Mouse (Mus musculus): ENCODE results near the gene Tmem129. TPM values are rescaled to one million over a fixed set of nuclear protein-coding genes. Genes with fewer than 3 reads are reported as not detected.

The Tmem129 gene
- polyA plus RNA-seq, 1 experiment from 2014 or later, result 35.4 TPM

DNA sequence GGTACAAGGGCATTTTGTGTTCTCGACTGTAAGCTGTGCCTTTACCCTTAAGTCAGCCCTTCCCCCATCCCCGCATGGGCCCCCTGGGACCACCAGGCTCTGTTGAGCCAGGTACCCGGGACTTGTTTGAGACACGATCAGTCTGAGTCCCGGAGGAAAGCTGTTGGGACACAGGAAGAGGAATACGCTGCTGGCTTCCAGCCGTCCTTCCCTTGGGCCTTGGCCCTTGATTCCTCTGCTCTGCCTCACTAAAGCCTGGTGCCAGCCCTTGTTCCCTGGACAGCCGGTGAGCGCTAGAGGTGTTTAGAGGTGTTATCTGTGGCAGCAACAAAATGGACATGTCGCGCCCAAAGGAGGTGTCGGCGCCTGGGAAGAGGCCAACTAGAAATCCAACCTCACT lies 41.8 kb upstream of the Tmem129 start:
- Histone ChIP-seq H3K4me1 (ENCODE audit: control insufficient read depth in 2 of 2, insufficient read depth in 2 of 2, low read length in 2 of 2) (peaks cover 22 to 27% of the 10 kb centered on the region in 2 experiments), H3K27ac (replicated peaks in 1 of 2; ENCODE audit: control insufficient read depth in 1 of 2, insufficient read depth in 1 of 2, low read depth in 2 of 2, low read length in 2 of 2) (no peak overlapping the region), H3K9ac (ENCODE audit: low read length) (no peak overlapping the region), H3K36me3 (ENCODE audit: control insufficient read depth, insufficient read depth, low read length) (no peaks in the 10 kb centered on the region), H3K9me3 (ENCODE audit: control insufficient read depth, low read length) (no peaks in the 10 kb centered on the region), H3K4me3 (ENCODE audit: control insufficient read depth in 1 of 2, insufficient read depth in 1 of 2, low read depth in 1 of 2, low read length in 2 of 2) (no peak overlapping the region), H3K4me2 (ENCODE audit: low read length) (peak overlapping the region; percentile 21; the same call in 1 of the 2 replicates), H3K27me3 (ENCODE audit: control insufficient read depth, insufficient read depth, low read length) (peaks cover 14% of the 10 kb centered on the region)
- no peak for ATAC-seq (ENCODE audit: insufficient number of reproducible peaks, insufficient read depth, low FRiP score, low read depth)
- 13% methylated on average over 13 of the region's 13 CpGs for WGBS

DNA sequence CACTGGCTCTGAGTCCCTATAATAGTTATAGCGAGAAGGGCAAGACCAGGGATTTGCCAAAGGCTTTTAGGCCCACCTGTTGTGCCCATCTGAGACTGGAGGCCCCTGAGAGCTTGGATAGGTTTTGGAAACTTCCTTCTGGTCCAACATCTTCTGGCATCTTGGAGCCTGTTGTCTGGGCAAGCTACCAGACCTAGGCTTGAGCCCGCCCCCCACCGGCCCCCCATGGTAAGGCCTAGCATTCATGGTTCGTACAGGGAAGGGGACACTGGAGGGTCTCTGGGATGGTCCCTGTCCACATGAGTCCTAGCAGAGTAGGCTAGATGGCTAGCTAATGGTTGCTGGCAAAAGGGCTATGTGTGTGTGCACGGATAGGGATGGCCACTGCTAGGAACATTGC lies 40.5 kb upstream of the Tmem129 start:
- H3K27ac ChIP-seq (replicated peaks in 1 of 2; ENCODE audit: control insufficient read depth in 1 of 2, insufficient read depth in 1 of 2, low read depth in 2 of 2, low read length in 2 of 2), result no peak overlapping the region
- H3K4me3 ChIP-seq (ENCODE audit: control insufficient read depth in 1 of 2, insufficient read depth in 1 of 2, low read depth in 1 of 2, low read length in 2 of 2), result no peak overlapping the region
- H3K27me3 ChIP-seq (ENCODE audit: control insufficient read depth, insufficient read depth, low read length), result peaks cover 18% of the 10 kb centered on the region
- no peak for ATAC-seq (ENCODE audit: insufficient number of reproducible peaks, insufficient read depth, low FRiP score, low read depth)
- no peak overlapping the region for H3K4me2 ChIP-seq (ENCODE audit: low read length)
- H3K4me1 ChIP-seq (ENCODE audit: control insufficient read depth in 2 of 2, insufficient read depth in 2 of 2, low read length in 2 of 2), result peaks cover 19 to 29% of the 10 kb centered on the region in 2 experiments
- WGBS, result 90% methylated on average over 5 of the region's 5 CpGs
- H3K9me3 ChIP-seq (ENCODE audit: control insufficient read depth, low read length), result no peaks in the 10 kb centered on the region
- H3K9ac ChIP-seq (ENCODE audit: low read length), result no peak overlapping the region
- H3K36me3 ChIP-seq (ENCODE audit: control insufficient read depth, insufficient read depth, low read length), result no peaks in the 10 kb centered on the region

DNA sequence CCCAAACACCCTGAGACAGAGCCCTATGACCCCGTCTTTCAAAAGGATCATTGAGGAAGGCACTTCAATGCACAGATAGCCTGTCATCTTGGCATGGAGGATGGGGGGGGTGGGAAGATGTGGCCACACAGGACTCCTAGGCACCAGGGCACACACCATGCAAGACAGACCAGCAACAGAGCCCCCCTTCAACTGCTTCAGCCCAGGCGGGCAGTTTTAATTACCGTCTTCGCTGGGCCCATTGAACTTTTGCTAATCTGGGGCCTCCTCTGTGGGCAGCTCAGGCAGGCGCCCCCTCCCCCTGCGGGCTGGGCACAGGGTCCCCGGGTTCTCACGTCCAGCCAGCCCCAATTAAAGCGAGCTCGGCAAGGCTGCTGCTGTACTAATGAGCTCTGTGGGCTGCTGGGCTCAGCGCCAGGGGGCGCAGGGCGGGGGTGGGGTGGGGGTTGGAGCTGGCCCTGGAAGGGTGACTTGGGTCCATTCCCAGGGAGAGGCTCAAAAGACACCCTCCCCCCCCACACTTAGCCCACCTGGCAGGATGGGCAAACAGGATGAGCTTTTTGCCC lies 39.8 kb upstream of the Tmem129 start:
- ATAC-seq (ENCODE audit: insufficient number of reproducible peaks, insufficient read depth, low FRiP score, low read depth), result no peak
- H3K4me2 ChIP-seq (ENCODE audit: low read length), result no peak overlapping the region
- peaks cover 22 to 29% of the 10 kb centered on the region in 2 experiments for H3K4me1 ChIP-seq (ENCODE audit: control insufficient read depth in 2 of 2, insufficient read depth in 2 of 2, low read length in 2 of 2)
- H3K9me3 ChIP-seq (ENCODE audit: control insufficient read depth, low read length), result no peaks in the 10 kb centered on the region
- no peak overlapping the region for H3K4me3 ChIP-seq (ENCODE audit: control insufficient read depth in 1 of 2, insufficient read depth in 1 of 2, low read depth in 1 of 2, low read length in 2 of 2)
- no peak overlapping the region for H3K9ac ChIP-seq (ENCODE audit: low read length)
- WGBS, result 31% methylated on average over 13 of the region's 13 CpGs
- peaks cover 18% of the 10 kb centered on the region for H3K27me3 ChIP-seq (ENCODE audit: control insufficient read depth, insufficient read depth, low read length)
- no peak overlapping the region for H3K27ac ChIP-seq (replicated peaks in 1 of 2; ENCODE audit: control insufficient read depth in 1 of 2, insufficient read depth in 1 of 2, low read depth in 2 of 2, low read length in 2 of 2)
- H3K36me3 ChIP-seq (ENCODE audit: control insufficient read depth, insufficient read depth, low read length), result no peaks in the 10 kb centered on the region

DNA sequence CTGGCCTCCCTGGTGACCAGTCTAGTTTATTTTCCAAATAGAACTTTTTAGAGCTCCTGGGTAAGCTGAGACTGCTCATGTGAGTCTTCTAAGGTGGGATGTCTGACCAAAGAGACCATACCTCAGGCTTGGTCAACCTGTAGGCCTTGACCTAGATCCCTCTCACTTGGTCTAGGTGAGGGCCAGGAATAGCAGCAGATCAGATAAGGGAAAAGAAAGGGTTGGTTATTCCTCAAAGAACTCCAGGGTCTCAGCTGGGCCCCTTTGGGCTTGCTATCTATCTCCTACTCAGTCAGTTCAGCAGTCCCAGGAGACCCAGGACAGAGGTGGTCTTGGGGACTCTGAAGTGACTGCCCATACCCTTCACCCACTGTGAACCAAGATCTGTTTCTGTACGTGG lies 39.3 kb upstream of the Tmem129 start:
- Histone ChIP-seq H3K9me3 (ENCODE audit: control insufficient read depth, low read length) (no peaks in the 10 kb centered on the region), H3K27me3 (ENCODE audit: control insufficient read depth, insufficient read depth, low read length) (peaks cover 18% of the 10 kb centered on the region), H3K36me3 (ENCODE audit: control insufficient read depth, insufficient read depth, low read length) (no peaks in the 10 kb centered on the region), H3K27ac (replicated peaks in 1 of 2; ENCODE audit: control insufficient read depth in 1 of 2, insufficient read depth in 1 of 2, low read depth in 2 of 2, low read length in 2 of 2) (no peak overlapping the region), H3K4me1 (ENCODE audit: control insufficient read depth in 2 of 2, insufficient read depth in 2 of 2, low read length in 2 of 2) (peaks cover 27 to 32% of the 10 kb centered on the region in 2 experiments), H3K9ac (ENCODE audit: low read length) (no peak overlapping the region), H3K4me2 (ENCODE audit: low read length) (no peak overlapping the region), H3K4me3 (ENCODE audit: control insufficient read depth in 1 of 2, insufficient read depth in 1 of 2, low read depth in 1 of 2, low read length in 2 of 2) (no peak overlapping the region)
- no peak for ATAC-seq (ENCODE audit: insufficient number of reproducible peaks, insufficient read depth, low FRiP score, low read depth)
- WGBS, result 70% methylated on average over 1 of the region's 1 CpGs

DNA sequence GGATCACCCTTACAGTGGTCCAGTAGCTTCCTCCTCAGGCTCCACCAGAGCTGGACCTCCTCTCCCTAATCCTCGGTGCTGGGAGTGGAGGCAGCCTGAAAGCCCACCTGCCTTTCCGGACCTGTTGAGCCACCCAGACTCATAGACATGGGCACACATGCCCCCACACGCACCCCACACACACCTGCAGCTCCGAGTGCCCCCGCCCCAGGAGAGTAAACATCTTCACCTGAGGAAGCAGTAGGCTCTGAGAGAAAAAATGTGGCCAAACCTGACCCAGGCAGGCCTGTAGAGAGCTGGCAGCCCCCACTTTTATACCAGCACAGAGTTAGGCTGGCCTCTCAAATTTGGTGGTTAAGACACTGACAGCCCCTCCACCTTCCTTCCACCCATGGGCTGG lies 38.2 kb upstream of the Tmem129 start:
- no peak for ATAC-seq (ENCODE audit: insufficient number of reproducible peaks, insufficient read depth, low FRiP score, low read depth)
- whole genome bisulfite sequencing, result 76% methylated on average over 5 of the region's 5 CpGs
- peaks cover 29 to 39% of the 10 kb centered on the region in 2 experiments for H3K4me1 ChIP-seq (ENCODE audit: control insufficient read depth in 2 of 2, insufficient read depth in 2 of 2, low read length in 2 of 2)
- H3K27me3 ChIP-seq (ENCODE audit: control insufficient read depth, insufficient read depth, low read length), result peaks cover 18% of the 10 kb centered on the region
- H3K4me2 ChIP-seq (ENCODE audit: low read length), result no peak overlapping the region
- H3K36me3 ChIP-seq (ENCODE audit: control insufficient read depth, insufficient read depth, low read length), result no peaks in the 10 kb centered on the region
- no peak overlapping the region for H3K27ac ChIP-seq (replicated peaks in 1 of 2; ENCODE audit: control insufficient read depth in 1 of 2, insufficient read depth in 1 of 2, low read depth in 2 of 2, low read length in 2 of 2)
- no peak overlapping the region for H3K9ac ChIP-seq (ENCODE audit: low read length)
- no peak overlapping the region for H3K4me3 ChIP-seq (ENCODE audit: control insufficient read depth in 1 of 2, insufficient read depth in 1 of 2, low read depth in 1 of 2, low read length in 2 of 2)
- no peaks in the 10 kb centered on the region for H3K9me3 ChIP-seq (ENCODE audit: control insufficient read depth, low read length)

DNA sequence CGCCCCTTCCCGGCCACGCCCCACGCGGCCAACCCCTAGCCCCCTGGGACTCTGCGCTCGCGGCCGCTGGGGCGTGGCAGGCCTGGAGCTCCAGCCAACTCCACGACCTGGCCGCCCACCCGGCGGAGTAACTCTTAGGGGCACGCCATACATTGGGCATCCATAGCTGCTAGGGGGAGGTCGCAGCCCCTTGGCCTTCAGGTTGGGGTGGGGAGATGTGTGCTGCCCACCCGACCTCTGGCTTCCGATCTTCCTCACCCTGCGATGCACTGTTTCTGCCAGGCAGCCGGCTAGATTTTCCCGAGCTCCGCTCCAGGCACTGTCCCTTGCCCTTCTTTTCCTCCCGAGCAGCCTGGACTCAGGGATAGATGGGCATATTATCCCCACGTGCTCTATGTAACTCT lies 37.5 kb upstream of the Tmem129 start:
- 0 out of 2 replicates have a peak, but pooled peaks have one; percentile 7 for ATAC-seq (ENCODE audit: insufficient number of reproducible peaks, insufficient read depth, low FRiP score, low read depth)
- 6% methylated on average over 24 of the region's 24 CpGs for WGBS
- Histone ChIP-seq H3K9me3 (ENCODE audit: control insufficient read depth, low read length) (no peaks in the 10 kb centered on the region), H3K27me3 (ENCODE audit: control insufficient read depth, insufficient read depth, low read length) (peaks cover 18% of the 10 kb centered on the region), H3K4me1 (ENCODE audit: control insufficient read depth in 2 of 2, insufficient read depth in 2 of 2, low read length in 2 of 2) (peaks cover 29 to 39% of the 10 kb centered on the region in 2 experiments), H3K4me3 (ENCODE audit: control insufficient read depth in 1 of 2, insufficient read depth in 1 of 2, low read depth in 1 of 2, low read length in 2 of 2) (peak overlapping the region; percentile 39 to 55), H3K9ac (ENCODE audit: low read length) (peak overlapping the region; percentile 77), H3K4me2 (ENCODE audit: low read length) (peak overlapping the region; percentile 97), H3K36me3 (ENCODE audit: control insufficient read depth, insufficient read depth, low read length) (no peaks in the 10 kb centered on the region), H3K27ac (replicated peaks in 1 of 2; ENCODE audit: control insufficient read depth in 1 of 2, insufficient read depth in 1 of 2, low read depth in 2 of 2, low read length in 2 of 2) (0 out of 4 replicates have a peak overlapping the region, but pooled peaks of 1 of the 2 experiments have one; percentile 1)

DNA sequence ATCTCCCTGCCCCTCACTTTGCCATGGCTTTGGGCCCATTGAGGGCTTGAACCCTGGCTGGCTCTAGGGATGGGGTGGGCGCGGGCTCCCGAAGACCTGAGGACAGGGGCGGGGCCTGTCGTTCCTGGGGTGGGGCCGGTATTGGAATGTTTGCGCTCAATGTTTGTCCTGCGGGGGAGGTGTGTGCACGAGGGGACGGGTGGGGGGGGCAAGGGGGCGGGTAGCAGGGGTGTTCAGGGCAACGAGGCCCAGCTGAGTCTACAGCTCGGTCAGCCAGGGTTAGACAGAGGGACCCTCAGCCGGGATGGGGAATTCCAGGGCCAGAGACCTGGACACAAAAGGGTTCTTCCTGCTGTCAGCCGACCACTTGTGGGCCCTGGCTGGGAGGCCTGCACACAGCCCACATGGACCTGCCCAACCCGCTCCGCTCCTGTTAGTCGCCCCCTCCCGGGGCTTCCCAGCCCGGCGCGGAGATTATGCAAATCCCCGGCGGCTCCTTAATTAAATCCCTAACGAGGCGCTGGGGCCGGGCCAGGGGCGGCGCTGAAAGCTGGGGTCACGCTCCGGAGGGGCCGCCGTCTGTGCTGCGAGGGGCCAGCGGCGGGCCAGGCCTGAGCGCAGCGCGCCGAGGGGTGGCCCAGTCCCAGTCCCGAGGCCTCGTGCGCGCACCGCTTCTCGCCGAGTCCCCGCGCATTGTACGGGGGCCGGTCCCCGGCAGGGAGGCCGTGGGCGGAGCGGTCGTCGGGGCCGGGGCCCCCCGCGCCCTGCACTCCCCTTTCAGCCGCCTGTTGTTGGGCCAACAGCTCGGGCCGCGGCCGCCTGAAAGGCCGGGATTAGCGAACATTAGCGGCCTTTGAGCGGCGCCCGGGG lies 36.9 kb upstream of the Tmem129 start:
- WGBS, result 6% methylated on average over 66 of the region's 71 CpGs
- Histone ChIP-seq H3K4me2 (ENCODE audit: low read length) (peak overlapping the region; percentile 97), H3K4me3 (ENCODE audit: control insufficient read depth in 1 of 2, insufficient read depth in 1 of 2, low read depth in 1 of 2, low read length in 2 of 2) (peak overlapping the region; percentile 39 to 55), H3K36me3 (ENCODE audit: control insufficient read depth, insufficient read depth, low read length) (no peaks in the 10 kb centered on the region), H3K27me3 (ENCODE audit: control insufficient read depth, insufficient read depth, low read length) (peaks cover 18% of the 10 kb centered on the region), H3K9me3 (ENCODE audit: control insufficient read depth, low read length) (no peaks in the 10 kb centered on the region), H3K9ac (ENCODE audit: low read length) (peak overlapping the region; percentile 77), H3K4me1 (ENCODE audit: control insufficient read depth in 2 of 2, insufficient read depth in 2 of 2, low read length in 2 of 2) (peaks cover 27 to 35% of the 10 kb centered on the region in 2 experiments), H3K27ac (replicated peaks in 1 of 2; ENCODE audit: control insufficient read depth in 1 of 2, insufficient read depth in 1 of 2, low read depth in 2 of 2, low read length in 2 of 2) (0 out of 4 replicates have a peak overlapping the region, but pooled peaks of 1 of the 2 experiments have one; percentile 1)
- 0 out of 2 replicates have a peak, but pooled peaks have one; percentile 23 for ATAC-seq (ENCODE audit: insufficient number of reproducible peaks, insufficient read depth, low FRiP score, low read depth)

Measured in heart, embryonic 14.5 days (tissue).